Mouse (Mus musculus): ENCODE data around the gene Elmod1. TPM values are rescaled to one million over a fixed set of nuclear protein-coding genes. Genes with fewer than 3 reads are reported as not detected.
"Not testable (repeated sequence)": the region's sequence is repeated elsewhere in the genome, so short reads cannot be mapped to it uniquely, and the experiment has no call there.

Gene Elmod1
- polyA plus RNA-seq (2012; ENCODE audit: insufficient read depth, insufficient read length, low replicate concordance, missing spikeins) = not detected in 2 replicates

GRCm38 (mm10) chr9:53975122-53975518 lies at the start of gene Elmod1:
Gene Elmod1, minus strand, starts transcription at chr9:53975301.
- Histone ChIP-seq H3K4me1 (ENCODE audit: control insufficient read depth, insufficient read depth, low read length) (peaks cover 2% of the 10 kb centered on the region; the same call in 1 of the 2 replicates), H3K4me3 (ENCODE audit: insufficient read depth, low read depth, low read length) (peak within 1 kb of the TSS; percentile 69), H3K27ac (ENCODE audit: insufficient read depth, low read depth, low read length) (peak within 1 kb of the TSS; percentile 31)
- under 1% methylated on average over 36 of the region's 36 CpGs for WGBS
- TF ChIP-seq CTCF (IDR thresholded peaks at IDR 0.05; ENCODE audit: insufficient read depth, low read depth, low read length) (no peak), POLR2A (IDR thresholded peaks at IDR 0.05; ENCODE audit: insufficient read depth, low read depth, low read length) (0 out of 2 replicates have a peak, but pooled peaks have one; percentile 34)

DNA sequence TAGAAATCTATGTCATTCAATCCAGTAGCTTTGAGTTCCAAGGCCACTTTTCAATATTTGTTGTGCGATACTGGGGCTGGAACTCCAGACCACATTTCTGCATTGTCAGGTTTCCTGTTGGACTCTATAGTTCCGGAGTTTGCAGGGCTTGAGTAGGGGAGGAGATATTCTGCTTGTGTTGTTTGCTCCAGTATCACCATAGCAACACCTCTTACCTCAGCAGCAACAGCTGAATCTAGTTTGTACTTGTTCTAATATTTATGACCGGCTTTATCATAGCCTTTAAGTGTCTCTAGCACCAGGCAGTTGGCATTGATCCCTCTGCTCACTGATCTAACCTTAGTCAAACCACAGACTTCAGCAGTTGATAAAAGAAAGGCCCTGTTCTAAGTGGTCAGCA lies 47.7 kb upstream of the Elmod1 start:
- Histone ChIP-seq H3K4me1 (ENCODE audit: control insufficient read depth, insufficient read depth, low read length) (no peaks in the 10 kb centered on the region), H3K4me3 (ENCODE audit: insufficient read depth, low read depth, low read length) (no peak overlapping the region), H3K27ac (ENCODE audit: insufficient read depth, low read depth, low read length) (no peak overlapping the region)
- no peak for TF ChIP-seq CTCF (IDR thresholded peaks at IDR 0.05; ENCODE audit: insufficient read depth, low read depth, low read length)
- no peak for TF ChIP-seq POLR2A (IDR thresholded peaks at IDR 0.05; ENCODE audit: insufficient read depth, low read depth, low read length)
- 47% methylated on average over 3 of the region's 3 CpGs for WGBS

GRCm38 (mm10) chr9:53994528-53994927 lies 19.4 kb upstream of the Elmod1 start:
- 74% methylated on average over 1 of the region's 1 CpGs for WGBS
- no peak overlapping the region for H3K27ac ChIP-seq (ENCODE audit: insufficient read depth, low read depth, low read length)
- no peaks in the 10 kb centered on the region for H3K4me1 ChIP-seq (ENCODE audit: control insufficient read depth, insufficient read depth, low read length)
- H3K4me3 ChIP-seq (ENCODE audit: insufficient read depth, low read depth, low read length) = no peak overlapping the region
- TF ChIP-seq CTCF (IDR thresholded peaks at IDR 0.05; ENCODE audit: insufficient read depth, low read depth, low read length) = no peak
- TF ChIP-seq POLR2A (IDR thresholded peaks at IDR 0.05; ENCODE audit: insufficient read depth, low read depth, low read length) = no peak

- H3K4me3 ChIP-seq (ENCODE audit: insufficient read depth, low read depth, low read length); H3K4me1 ChIP-seq (ENCODE audit: control insufficient read depth, insufficient read depth, low read length); H3K27ac ChIP-seq (ENCODE audit: insufficient read depth, low read depth, low read length): not testable (repeated sequence)
Observed at GRCm38 (mm10) chr9:53992567-53992966, 17.5 kb upstream of the Elmod1 start.

GRCm38 (mm10) chr9:53990921-53991320 lies 15.8 kb upstream of the Elmod1 start:
- WGBS = 1% methylated on average over 3 of the region's 3 CpGs
- TF ChIP-seq CTCF (IDR thresholded peaks at IDR 0.05; ENCODE audit: insufficient read depth, low read depth, low read length) (no peak), POLR2A (IDR thresholded peaks at IDR 0.05; ENCODE audit: insufficient read depth, low read depth, low read length) (no peak)
- Histone ChIP-seq H3K4me1 (ENCODE audit: control insufficient read depth, insufficient read depth, low read length) (no peaks in the 10 kb centered on the region), H3K27ac (ENCODE audit: insufficient read depth, low read depth, low read length) (no peak overlapping the region), H3K4me3 (ENCODE audit: insufficient read depth, low read depth, low read length) (no peak overlapping the region)

- Histone ChIP-seq H3K4me1 (ENCODE audit: control insufficient read depth, insufficient read depth, low read length) (no peaks in the 10 kb centered on the region), H3K27ac (ENCODE audit: insufficient read depth, low read depth, low read length) (no peak overlapping the region), H3K4me3 (ENCODE audit: insufficient read depth, low read depth, low read length) (no peak overlapping the region)
- TF ChIP-seq CTCF (IDR thresholded peaks at IDR 0.05; ENCODE audit: insufficient read depth, low read depth, low read length) (no peak), POLR2A (IDR thresholded peaks at IDR 0.05; ENCODE audit: insufficient read depth, low read depth, low read length) (no peak)
- WGBS = 26% methylated on average over 3 of the region's 3 CpGs
Observed at GRCm38 (mm10) chr9:53986972-53987371, 11.9 kb upstream of the Elmod1 start.

GRCm38 (mm10) chr9:53984868-53985267 lies 9.8 kb upstream of the Elmod1 start:
- 40% methylated on average over 9 of the region's 9 CpGs for WGBS
- Histone ChIP-seq H3K4me3 (ENCODE audit: insufficient read depth, low read depth, low read length) (no peak overlapping the region), H3K27ac (ENCODE audit: insufficient read depth, low read depth, low read length) (no peak overlapping the region), H3K4me1 (ENCODE audit: control insufficient read depth, insufficient read depth, low read length) (no peaks in the 10 kb centered on the region)
- TF ChIP-seq CTCF (IDR thresholded peaks at IDR 0.05; ENCODE audit: insufficient read depth, low read depth, low read length) = 0 out of 2 replicates have a peak, but pooled peaks have one; percentile 21
- no peak for TF ChIP-seq POLR2A (IDR thresholded peaks at IDR 0.05; ENCODE audit: insufficient read depth, low read depth, low read length)

GRCm38 (mm10) chr9:53974328-53975121 lies 576 bp downstream of the Elmod1 start:
- Histone ChIP-seq H3K4me1 (ENCODE audit: control insufficient read depth, insufficient read depth, low read length) (peaks cover 2% of the 10 kb centered on the region; the same call in 1 of the 2 replicates), H3K27ac (ENCODE audit: insufficient read depth, low read depth, low read length) (peak overlapping the region; percentile 31), H3K4me3 (ENCODE audit: insufficient read depth, low read depth, low read length) (peak overlapping the region; percentile 69)
- TF ChIP-seq CTCF (IDR thresholded peaks at IDR 0.05; ENCODE audit: insufficient read depth, low read depth, low read length) (no peak), POLR2A (IDR thresholded peaks at IDR 0.05; ENCODE audit: insufficient read depth, low read depth, low read length) (no peak)
- WGBS = 1% methylated on average over 42 of the region's 42 CpGs

GRCm38 (mm10) chr9:53973929-53974327 lies 1.2 kb downstream of the Elmod1 start:
- peaks cover 2% of the 10 kb centered on the region; the same call in 1 of the 2 replicates for H3K4me1 ChIP-seq (ENCODE audit: control insufficient read depth, insufficient read depth, low read length)
- peak overlapping the region; percentile 69 for H3K4me3 ChIP-seq (ENCODE audit: insufficient read depth, low read depth, low read length)
- TF ChIP-seq CTCF (IDR thresholded peaks at IDR 0.05; ENCODE audit: insufficient read depth, low read depth, low read length) = no peak
- TF ChIP-seq POLR2A (IDR thresholded peaks at IDR 0.05; ENCODE audit: insufficient read depth, low read depth, low read length) = no peak
- H3K27ac ChIP-seq (ENCODE audit: insufficient read depth, low read depth, low read length) = peak overlapping the region; percentile 31; the same call in 1 of the 2 replicates
- 12% methylated on average over 13 of the region's 13 CpGs for WGBS
